Mouse (Mus musculus) ES-Bruce4 (cell line): ENCODE data around the gene Apbb2. TPM values are rescaled to one million over a fixed set of nuclear protein-coding genes. Genes with fewer than 3 reads are reported as not detected.

Experiments
- H3K27ac ChIP-seq: 2 replicates; pipeline ENCODE4 v1.5.1; 2012; ENCODE audit warnings: low read length, inconsistent platforms; ENCODE audit not compliant: insufficient read depth
- H3K27me3 ChIP-seq: 2 replicates; pipeline ENCODE4 v1.6.1; 2012; ENCODE audit warnings: mild to moderate bottlenecking, low read length, inconsistent platforms; ENCODE audit not compliant: control insufficient read depth, poor library complexity, insufficient read depth, severe bottlenecking
- H3K36me3 ChIP-seq: 2 replicates; pipeline ENCODE4 v1.6.1; 2012; ENCODE audit warnings: inconsistent platforms, mild to moderate bottlenecking, low read length, moderate library complexity; ENCODE audit not compliant: control insufficient read depth, poor library complexity, insufficient read depth, severe bottlenecking
- H3K4me1 ChIP-seq: one replicate; pipeline ENCODE4 v1.8.1; 2011; ENCODE audit warnings: low read length; ENCODE audit not compliant: control insufficient read depth, insufficient read depth
- H3K4me3 ChIP-seq: 2 replicates; pipeline ENCODE4 v1.5.1; 2011; ENCODE audit warnings: low read depth, mild to moderate bottlenecking, low read length
- H3K9ac ChIP-seq: 2 replicates; pipeline ENCODE4 v1.6.1; 2012; ENCODE audit warnings: low read depth, mild to moderate bottlenecking, inconsistent platforms; ENCODE audit not compliant: poor library complexity, severe bottlenecking
- H3K9me3 ChIP-seq: replicated peaks from 2 replicates; pipeline ENCODE4 v1.6.1; 2012; ENCODE audit warnings: mild to moderate bottlenecking, low read length, inconsistent platforms; ENCODE audit not compliant: control insufficient read depth, poor library complexity, insufficient read depth, severe bottlenecking
- CTCF ChIP-seq: IDR thresholded peaks from one replicate; pipeline ENCODE4 v1.8.1; 2011; ENCODE audit warnings: low read depth, low read length
- EP300 ChIP-seq: IDR thresholded peaks from 2 replicates; pipeline ENCODE4 v1.6.1; 2011; ENCODE audit warnings: low read depth, low read length; ENCODE audit not compliant: insufficient read depth
- POLR2A ChIP-seq: IDR thresholded peaks from one replicate; pipeline ENCODE4 v1.8.1; 2011; ENCODE audit warnings: low read length; ENCODE audit not compliant: insufficient read depth
- polyA plus RNA-seq: library from polyadenylated mRNA; stranded (reverse); fragments of >200 nt; gene quantifications from 2 replicates; pipeline ENCODE4 v1.2.4, GENCODE M21; 2011; ENCODE audit warnings: low read depth; ENCODE audit not compliant: missing spikeins, insufficient read depth, insufficient read length

Gene Apbb2
- polyA plus RNA-seq, 1 experiment = 39.0 TPM

DNA sequence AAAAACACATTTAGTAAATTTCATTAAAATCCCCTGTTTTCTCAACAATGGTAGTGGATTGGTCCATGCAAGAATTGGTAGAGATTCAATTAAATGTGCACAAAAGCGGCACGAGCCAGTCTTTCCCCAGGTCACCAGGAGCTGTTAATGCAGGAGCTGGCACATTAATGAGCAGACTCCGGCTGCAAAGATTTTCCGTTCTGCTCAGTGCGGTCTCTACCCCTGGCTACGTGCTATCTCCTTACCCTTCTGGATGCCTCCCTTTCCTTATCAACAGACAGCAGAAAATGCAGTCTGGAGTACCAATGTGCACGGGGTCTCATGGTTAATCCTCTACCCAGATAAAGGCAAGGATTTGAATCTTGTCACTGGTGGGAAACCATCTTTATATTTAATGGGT lies 9.2 kb upstream of the Apbb2 start:
- H3K9ac ChIP-seq = no peak overlapping the region
- no peaks in the 10 kb centered on the region for H3K27me3 ChIP-seq
- H3K9me3 ChIP-seq = no peaks in the 10 kb centered on the region
- no peaks in the 10 kb centered on the region for H3K36me3 ChIP-seq
- H3K4me3 ChIP-seq = no peak overlapping the region
- no peak for TF ChIP-seq POLR2A
- TF ChIP-seq CTCF = no peak
- no peak for TF ChIP-seq EP300
- no peak overlapping the region for H3K27ac ChIP-seq
- H3K4me1 ChIP-seq = no peaks in the 10 kb centered on the region

- H3K27ac ChIP-seq = peak overlapping the region; percentile 93
- no peaks in the 10 kb centered on the region for H3K9me3 ChIP-seq
- H3K4me1 ChIP-seq = no peaks in the 10 kb centered on the region
- TF ChIP-seq POLR2A (peak; percentile 35), CTCF (peak; percentile 8), EP300 (0 out of 2 replicates have a peak, but pooled peaks have one; percentile 14)
- peak overlapping the region; percentile 53 for H3K9ac ChIP-seq
- no peaks in the 10 kb centered on the region for H3K36me3 ChIP-seq
- no peaks in the 10 kb centered on the region for H3K27me3 ChIP-seq
- H3K4me3 ChIP-seq = peak overlapping the region; percentile 86
These were observed 1.6 kb upstream of the Apbb2 start for GRCm38 (mm10) chr5:66620191-66620625.

DNA sequence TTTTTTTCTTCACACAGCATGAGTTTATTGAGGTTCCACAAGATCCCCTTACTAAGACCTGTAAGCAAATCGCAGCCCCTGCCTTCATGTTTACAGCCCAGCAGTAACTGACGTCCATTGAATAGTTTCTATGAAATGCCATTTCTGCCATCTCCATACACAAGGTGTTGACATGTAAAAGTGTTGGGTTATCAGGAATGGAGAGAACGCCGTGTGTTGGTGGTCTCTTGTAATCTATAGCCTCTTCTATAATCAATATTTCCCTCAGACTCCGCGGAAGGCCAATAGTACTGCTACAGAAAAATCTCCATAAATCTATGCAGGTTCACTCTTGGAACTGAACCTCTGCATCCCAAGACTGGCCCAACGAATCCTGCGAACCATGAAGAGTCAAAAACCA lies 1.1 kb upstream of the Apbb2 start:
- TF ChIP-seq POLR2A (no peak), CTCF (no peak), EP300 (no peak)
- Histone ChIP-seq H3K4me3 (peak overlapping the region; percentile 86), H3K9me3 (no peaks in the 10 kb centered on the region), H3K4me1 (no peaks in the 10 kb centered on the region), H3K27me3 (no peaks in the 10 kb centered on the region), H3K27ac (peak overlapping the region; percentile 3; the same call in 1 of the 2 replicates), H3K9ac (peak overlapping the region; percentile 53), H3K36me3 (no peaks in the 10 kb centered on the region)

DNA sequence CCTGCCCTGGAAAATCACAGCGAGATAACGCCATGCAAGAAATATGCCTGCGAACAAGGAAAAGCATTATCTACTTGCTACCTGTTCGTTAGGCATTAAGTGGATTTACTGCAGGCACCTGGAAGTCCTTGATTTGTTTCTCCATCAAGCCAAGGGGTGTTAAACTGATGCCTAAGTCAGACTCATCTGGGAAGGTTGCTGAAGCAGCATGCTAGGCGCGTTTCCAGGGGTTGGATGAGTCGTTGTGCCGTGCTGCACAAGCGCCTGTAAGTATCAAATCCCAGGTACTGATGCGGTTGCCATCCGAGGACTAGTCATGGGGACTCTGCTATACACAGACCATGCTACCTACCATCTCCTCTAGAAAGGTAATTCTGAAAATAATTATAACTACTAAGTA lies 611 bp upstream of the Apbb2 start:
- H3K9ac ChIP-seq = peak overlapping the region; percentile 53; the same call in 1 of the 2 replicates
- no peaks in the 10 kb centered on the region for H3K9me3 ChIP-seq
- peak overlapping the region; percentile 24; the same call in 1 of the 2 replicates for H3K4me3 ChIP-seq
- TF ChIP-seq EP300 (no peak), POLR2A (no peak), CTCF (no peak)
- no peaks in the 10 kb centered on the region for H3K4me1 ChIP-seq
- no peaks in the 10 kb centered on the region for H3K36me3 ChIP-seq
- H3K27me3 ChIP-seq = no peaks in the 10 kb centered on the region
- H3K27ac ChIP-seq = 0 out of 2 replicates have a peak overlapping the region, but pooled peaks have one; percentile 17

DNA sequence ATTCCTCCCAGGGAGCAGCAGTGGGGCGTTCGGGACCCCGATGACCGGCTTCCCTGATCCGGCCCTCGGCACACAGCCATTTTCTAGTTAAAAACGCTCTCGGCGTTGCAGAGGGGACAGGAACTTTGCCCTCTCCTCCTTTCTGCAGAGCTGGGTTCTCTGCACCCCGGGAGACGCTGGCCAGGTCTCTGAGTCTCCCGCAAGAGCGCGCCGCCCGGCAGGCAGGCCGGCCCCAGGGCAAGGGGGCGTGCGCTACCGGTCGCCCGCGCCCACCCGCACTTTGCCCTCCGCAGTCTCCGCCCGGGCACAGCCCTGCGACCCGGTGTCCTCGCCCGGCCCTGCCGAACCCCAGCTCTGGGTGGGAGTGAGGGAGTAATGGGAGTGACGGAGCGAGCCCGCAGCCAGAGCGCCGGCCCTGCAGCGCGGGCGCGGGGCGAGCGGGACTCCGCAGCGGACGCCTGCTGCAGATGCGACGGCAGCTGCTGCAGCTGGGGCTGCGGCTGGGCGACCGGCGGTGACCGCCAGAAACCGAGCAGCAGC lies 593 bp downstream of the Apbb2 start:
- Histone ChIP-seq H3K4me1 (no peaks in the 10 kb centered on the region), H3K9ac (peak overlapping the region; percentile 90), H3K27me3 (no peaks in the 10 kb centered on the region), H3K27ac (peak overlapping the region; percentile 60), H3K9me3 (no peaks in the 10 kb centered on the region), H3K36me3 (no peaks in the 10 kb centered on the region), H3K4me3 (peak overlapping the region; percentile 79)
- no peak for TF ChIP-seq EP300
- no peak for TF ChIP-seq CTCF
- no peak for TF ChIP-seq POLR2A

DNA sequence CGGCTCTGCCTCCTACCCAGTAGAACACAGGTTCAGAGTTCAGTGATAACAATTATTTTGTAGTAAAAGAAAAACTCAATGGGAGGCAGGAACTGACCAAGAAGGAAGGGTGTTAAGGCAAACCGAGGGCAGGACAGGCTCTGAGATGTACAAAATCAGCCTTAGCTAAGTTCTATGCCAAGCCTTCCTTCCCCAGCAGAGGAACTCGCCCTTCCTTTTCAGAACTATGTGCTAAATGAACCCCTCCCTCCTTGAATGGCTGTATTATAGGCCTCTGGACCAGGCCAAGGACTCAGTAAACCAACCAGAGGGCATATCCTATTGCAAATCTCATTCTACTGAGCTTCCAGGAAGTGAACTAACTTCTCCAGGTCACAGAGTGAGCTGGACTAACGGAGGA lies 3.6 kb downstream of the Apbb2 start:
- H3K27ac ChIP-seq = no peak overlapping the region
- H3K9me3 ChIP-seq = no peaks in the 10 kb centered on the region
- no peaks in the 10 kb centered on the region for H3K27me3 ChIP-seq
- H3K36me3 ChIP-seq = no peaks in the 10 kb centered on the region
- H3K4me3 ChIP-seq = no peak overlapping the region
- TF ChIP-seq EP300 (no peak), CTCF (no peak), POLR2A (no peak)
- H3K4me1 ChIP-seq = no peaks in the 10 kb centered on the region
- H3K9ac ChIP-seq = no peak overlapping the region
